Mouse (Mus musculus) lung, postnatal 0 days (tissue): ENCODE results near the gene Pla2g4e.

Experiments used
- CTCF ChIP-seq: IDR thresholded peaks from 2 replicates; pipeline ENCODE4 v1.5.1; 2016; ENCODE audit warnings: antibody characterized with exemption, mild to moderate bottlenecking
- EP300 ChIP-seq: IDR thresholded peaks from 2 replicates; pipeline ENCODE4 v1.6.1; 2016; ENCODE audit warnings: antibody characterized with exemption, mild to moderate bottlenecking, control low read depth

DNA sequence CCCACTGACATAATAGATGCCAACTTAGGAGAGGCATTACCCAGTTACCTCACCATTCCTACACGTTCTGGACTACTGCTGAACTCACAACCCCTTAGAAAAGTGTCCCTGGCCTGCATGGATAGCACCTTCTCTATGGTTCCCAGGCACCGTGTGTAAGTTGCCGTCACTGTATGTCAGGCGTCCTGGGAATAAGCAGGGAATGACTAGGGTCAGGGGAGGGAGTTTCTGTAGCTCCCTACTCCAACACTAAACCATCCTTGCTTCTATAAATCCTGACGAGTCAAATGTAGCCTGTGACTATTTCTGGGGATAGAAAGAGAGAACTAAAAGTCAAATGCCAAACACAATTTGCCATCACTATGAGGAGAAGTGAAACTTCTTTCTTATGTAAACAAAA, 107.9 kb downstream of the Pla2g4e start:
- TF ChIP-seq CTCF (no peak), EP300 (no peak)
